Mouse (Mus musculus) heart, postnatal 10 days (tissue): Measurements from ENCODE around the gene Zfp688. TPM values are rescaled to one million over a fixed set of nuclear protein-coding genes. Genes with fewer than 3 reads are reported as not detected.
"Not testable (repeated sequence)": the region's sequence is repeated elsewhere in the genome, so short reads cannot be mapped to it uniquely, and the experiment has no call there.

Source experiments
- DNase-seq, 2 experiments: peaks; one replicate each; pipeline ENCODE4 v3.0.0; 2021
- intact Hi-C: fragments of 180-260 bp; cut with DNase I; formaldehyde crosslinking; loops from one replicate; pipeline ENCODE4 v1.15.1; 2025
- total RNA-seq, 2 experiments: library from RNA; stranded (reverse); gene quantifications; 2 replicates each; pipeline ENCODE4 v1.2.3; 2021

Gene Zfp688
- total RNA-seq, 2 experiments from 2014 or later: 3.8 to 6.2 TPM

DNA sequence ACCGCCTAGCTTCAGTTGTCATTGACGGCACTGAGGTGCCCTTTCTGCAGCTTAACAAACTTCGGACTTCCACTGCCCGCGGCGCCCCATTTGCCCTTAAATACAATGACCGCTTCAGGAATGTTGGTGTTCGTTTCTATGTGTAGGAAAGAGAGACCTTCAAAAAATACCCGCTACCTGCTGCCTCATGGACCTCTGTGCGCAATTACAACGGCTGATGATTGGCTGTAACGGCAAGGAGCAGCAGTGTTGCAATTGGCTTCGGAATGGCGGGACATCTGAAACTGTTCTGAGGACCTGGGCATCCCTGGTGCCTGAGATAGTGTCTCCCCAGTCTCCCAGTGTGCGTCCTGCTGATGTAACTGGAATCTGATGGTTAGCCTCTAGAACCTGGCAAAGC is 379 bp upstream of the Zfp688 start:
- peak; percentile 30 to 52 for DNase-seq
- intact Hi-C loops: loop anchor here (2.0 kb wide), 1 partner anchor 27 kb away; the partner anchor contains the start of gene Zfp689

DNA sequence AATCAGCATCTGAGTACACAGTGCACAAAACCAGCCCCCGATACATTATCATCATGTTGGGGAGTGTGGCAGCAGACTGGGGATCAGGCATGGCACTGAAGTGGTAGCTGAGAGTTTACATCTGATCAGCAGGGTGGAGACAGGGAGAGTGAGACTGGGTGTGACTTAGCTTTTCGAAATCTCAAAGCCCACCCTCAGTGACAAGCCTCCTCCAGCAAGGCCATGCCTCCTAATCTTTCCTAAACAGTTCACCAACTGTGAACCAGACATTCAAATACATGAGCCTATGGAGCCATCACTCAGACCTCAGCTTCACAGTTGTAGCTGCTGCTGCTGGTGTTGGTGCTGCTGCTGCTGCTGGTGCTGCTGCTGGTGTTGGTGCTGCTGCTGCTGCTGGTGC is 10.4 kb downstream of the Zfp688 start:
- intact Hi-C loops: no loop called here
- no peak for DNase-seq

DNA sequence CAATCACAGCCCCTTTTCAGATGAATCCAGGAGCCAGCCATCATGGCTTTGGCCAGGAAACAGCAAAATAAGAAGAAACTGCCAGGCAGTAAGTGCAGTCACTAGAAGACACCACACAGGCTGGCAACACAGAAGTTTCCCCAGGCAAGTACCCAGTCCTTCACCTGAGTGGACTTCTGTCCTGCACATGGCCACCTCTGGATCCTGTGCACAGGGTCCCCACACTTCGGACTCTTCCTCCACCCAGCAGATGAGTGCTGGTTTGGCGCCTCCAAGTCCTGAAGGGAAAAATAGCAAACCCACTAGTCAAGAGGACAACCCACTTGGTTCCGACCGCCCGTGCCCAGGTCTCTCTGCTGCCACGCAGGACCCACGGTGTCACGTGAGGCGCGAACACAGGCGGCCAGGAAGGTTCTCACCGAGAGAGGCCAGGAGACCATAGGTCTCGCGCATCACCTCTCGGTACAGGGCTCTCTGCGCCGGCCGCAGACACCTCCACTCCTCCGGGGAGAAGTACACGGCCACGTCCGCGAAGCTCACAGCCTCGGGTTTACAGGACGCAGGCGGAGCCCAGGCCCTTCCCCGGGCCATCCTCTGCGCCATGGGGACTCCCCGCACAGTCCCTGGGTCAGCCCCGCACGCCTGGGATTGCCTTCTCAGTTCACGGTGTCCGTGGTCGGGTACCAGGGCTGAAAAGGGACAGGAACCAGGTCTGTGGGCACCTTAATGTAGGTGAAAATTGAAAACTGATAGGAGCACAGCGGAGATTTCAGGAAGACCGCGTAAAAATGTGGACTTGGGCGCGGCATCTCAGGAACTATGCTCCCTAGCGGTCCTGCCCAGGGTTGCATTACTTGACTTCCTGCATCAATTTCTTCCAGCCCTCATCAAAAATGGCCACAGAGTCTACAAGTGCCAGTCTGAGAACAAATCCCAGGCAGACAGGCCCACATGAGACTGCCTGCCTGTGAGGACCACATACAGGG is 15.6 kb downstream of the Zfp688 start, which contains the start of gene Zfp764:
Gene Zfp764 (minus strand): TSS at position 821 of the 986 bp plus-strand sequence.
- DNase-seq: peak; percentile 90 to 95
- intact Hi-C loops: loop anchor here (5.0 kb wide), 2 partner anchors 44 to 66 kb away; no protein-coding TSS in a partner anchor

DNA sequence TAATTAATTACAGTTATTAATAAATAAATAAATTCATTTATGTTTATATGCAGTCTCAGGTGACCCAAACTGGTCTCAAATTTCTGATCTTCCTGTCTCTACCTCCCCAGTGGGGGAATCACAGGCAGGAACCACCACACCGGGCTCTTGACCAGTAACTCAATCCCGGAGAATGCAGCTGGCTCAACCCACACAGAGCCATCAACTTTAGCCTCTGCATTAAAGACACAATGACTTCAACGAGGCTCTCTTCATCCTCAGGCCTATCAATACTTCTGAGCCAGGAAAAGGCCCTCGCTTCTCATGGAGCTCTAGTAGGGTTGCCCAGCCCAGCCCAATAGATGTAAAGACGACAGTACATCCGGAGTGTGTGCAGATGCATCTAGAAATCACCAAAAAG is 17.8 kb downstream of the Zfp688 start:
- intact Hi-C loops, DNase-seq: not testable (repeated sequence)

DNA sequence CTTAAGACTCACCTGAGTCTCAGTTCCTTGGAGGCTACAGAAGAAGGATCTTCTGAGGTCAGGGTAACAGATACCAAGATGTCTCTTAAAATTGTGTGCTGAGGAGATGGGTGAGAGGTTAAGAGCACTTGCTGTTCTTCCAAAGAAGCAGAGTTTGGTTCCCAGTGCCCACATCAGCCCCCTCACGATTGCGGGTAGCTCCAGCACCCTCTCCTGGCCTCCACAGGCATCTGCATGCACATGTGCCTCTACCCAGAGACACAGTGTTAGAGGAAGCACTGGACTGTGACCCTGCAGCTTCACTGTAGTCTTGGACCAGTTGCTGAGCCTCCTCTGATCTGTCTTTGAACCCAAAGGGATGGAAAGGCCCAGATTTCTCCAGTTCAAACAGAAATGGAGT is 18.9 kb downstream of the Zfp688 start:
- intact Hi-C loops: no loop called here
- no peak for DNase-seq

DNA sequence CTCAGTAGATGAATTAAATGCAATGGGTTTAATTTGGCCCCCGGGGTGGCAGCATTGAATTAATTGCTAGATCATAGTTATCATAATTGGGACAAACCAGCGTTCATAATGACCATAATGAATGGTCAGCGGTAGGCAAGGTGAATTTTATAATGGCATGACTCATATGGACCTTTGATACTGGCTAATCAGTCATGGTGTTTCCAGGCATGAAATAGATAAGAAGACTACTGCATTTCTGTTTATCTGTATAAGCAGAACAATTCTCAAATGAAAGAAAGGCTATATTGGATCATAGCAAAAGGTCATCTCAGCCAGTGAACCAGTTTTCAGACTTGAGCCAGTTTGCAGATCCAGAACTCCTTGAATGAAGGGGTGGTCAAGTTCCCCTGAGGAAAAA is 21.5 kb downstream of the Zfp688 start:
- DNase-seq: no peak
- intact Hi-C loops: no loop called here

DNA sequence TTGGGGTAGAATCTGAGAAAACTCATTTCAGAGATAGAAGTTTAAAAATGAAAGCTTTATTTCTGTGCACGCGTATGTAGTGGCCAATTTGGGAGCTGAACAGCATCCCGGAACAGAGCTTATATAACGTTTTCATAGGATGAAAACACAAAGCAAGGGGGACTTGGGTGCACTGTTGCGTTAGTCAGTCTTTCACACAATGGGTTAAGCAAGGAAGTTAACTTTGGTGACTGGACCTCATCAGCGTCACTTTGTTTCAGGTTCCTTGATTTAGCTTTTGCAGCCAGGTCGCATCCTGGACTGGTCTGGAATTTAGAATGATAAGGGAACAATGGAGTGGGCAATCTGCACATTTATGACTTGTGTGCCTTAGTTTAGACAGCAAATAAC is 27.9 kb downstream of the Zfp688 start:
- intact Hi-C loops: no loop called here
- no peak for DNase-seq

DNA sequence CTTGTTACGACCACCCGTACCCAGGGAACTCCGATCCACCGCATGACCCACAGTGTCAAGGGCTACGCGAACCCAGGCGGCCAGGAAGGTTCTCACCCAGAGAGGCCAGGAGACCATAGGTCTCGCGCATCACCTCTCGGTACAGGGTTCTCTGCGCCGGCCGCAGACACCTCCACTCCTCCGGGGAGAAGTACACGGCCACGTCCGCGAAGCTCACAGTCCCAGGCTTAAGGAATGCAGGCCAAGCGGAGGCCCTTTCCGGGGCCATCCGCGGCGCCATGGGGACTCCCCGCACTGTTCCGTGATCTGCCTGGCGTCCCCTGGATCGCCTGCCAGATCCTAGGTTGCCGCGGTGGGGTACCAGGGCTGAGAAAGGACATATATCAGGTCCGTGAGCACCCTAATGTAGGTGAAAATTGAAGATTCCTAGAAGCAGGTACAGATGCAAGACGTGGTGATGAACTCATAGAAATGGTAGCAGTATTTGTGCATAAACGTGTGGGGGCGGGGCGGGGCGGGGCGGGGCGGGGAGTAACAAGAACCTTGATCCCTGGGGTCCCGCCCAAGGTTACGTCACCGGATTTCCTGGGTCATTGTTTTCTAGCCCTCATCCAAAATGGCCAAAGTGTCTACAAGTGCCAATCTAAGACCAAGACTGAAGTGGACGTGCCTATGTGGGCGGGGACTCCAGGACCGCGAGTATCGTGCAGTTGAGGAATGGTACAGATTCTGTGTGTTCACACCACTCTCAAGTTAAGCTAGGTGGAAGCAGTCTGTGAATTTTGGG is 28.5 kb downstream of the Zfp688 start, which contains the start of gene E430018J23Rik:
Gene E430018J23Rik (minus strand): TSS at position 473 of the 787 bp plus-strand sequence.
- peak; percentile 99 for DNase-seq
- intact Hi-C loops: no loop called here

DNA sequence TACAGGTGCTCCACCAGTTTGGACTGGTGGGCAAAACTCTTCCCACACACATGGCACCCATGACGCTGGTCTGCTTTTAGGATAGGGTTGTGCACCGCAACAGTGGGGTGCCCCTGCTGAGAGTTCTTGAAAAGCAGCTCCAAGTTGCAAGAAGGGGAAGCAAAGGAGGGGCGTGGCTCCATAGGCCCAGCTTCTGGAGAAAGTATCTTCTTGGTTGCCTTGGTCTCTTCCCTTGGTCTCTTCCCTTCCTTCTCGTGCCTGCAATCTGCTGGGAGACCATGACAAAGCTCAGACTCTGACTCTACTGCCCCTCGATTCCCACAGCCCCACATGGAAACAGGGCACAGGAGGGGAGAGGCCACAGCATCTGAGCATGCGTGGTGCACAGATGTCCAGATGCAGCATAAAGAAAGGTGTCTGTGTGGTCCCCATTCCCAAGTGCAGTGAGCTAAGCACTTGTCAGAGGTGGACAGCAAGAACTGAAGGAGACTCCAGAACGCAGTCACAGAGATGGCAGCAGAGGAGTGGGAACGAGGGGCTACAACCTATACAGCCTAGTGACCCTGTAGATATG is 29.5 kb downstream of the Zfp688 start:
- intact Hi-C loops: no loop called here
- no peak for DNase-seq

DNA sequence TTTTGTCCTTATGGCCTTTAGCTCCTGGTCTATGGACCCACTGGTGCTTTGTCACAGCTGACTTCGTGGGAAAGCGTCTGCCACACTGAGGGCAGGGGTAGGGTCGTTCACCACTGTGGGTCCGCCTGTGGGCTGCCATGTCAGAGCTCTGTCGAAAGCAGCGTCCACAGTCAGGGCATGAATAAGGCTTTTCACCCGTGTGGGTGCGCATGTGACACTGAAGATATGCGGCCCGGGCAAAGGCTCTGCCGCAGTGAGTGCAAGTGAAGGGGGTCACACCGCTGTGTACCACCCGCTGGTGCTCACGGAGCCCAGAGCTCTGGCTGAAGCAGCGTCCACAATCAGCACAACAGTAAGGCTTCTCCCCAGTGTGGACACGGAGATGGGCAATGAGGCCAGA is 30.3 kb downstream of the Zfp688 start:
- no peak for DNase-seq
- intact Hi-C loops: no loop called here

DNA sequence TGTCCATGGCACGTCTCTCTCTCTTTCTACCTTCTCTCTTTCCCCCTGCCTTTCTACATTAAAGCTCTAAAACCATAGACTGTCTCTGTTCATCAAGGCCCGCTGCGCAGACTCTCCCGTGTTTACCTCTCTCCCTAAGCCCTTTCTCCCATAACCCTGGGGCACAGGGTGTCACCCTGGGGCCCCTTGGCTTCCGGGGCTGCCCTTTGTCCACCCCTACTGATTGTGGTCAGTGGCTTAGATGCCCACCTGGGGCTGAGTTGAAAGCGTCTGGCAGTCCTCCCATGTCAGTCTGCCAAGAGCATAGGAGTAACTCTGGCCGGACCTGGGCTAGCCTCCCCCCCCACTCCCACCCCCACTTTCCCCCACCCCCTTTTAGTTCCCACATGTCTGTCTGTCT is 31.6 kb downstream of the Zfp688 start:
- intact Hi-C loops: no loop called here
- no peak for DNase-seq

DNA sequence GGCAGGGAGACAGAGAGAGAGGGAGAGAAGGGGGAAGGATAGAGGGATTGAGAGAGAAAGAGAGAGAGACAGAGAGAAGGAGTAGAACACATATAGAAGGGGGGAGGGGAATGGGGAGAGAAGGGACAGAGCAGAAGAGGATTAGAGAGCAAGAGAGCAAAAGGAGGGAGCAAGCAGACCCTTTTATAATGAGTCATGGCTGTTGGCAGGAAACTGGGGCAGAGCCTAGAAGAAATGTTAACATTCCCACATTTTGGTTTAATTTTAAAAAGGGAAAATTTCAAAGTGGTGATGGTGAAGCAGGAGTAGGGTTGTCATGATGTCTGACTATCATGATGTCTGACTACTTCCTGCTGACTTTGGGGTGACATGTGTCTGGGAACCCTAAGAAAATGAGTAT is 33.7 kb downstream of the Zfp688 start:
- intact Hi-C loops, DNase-seq: not testable (repeated sequence)

DNA sequence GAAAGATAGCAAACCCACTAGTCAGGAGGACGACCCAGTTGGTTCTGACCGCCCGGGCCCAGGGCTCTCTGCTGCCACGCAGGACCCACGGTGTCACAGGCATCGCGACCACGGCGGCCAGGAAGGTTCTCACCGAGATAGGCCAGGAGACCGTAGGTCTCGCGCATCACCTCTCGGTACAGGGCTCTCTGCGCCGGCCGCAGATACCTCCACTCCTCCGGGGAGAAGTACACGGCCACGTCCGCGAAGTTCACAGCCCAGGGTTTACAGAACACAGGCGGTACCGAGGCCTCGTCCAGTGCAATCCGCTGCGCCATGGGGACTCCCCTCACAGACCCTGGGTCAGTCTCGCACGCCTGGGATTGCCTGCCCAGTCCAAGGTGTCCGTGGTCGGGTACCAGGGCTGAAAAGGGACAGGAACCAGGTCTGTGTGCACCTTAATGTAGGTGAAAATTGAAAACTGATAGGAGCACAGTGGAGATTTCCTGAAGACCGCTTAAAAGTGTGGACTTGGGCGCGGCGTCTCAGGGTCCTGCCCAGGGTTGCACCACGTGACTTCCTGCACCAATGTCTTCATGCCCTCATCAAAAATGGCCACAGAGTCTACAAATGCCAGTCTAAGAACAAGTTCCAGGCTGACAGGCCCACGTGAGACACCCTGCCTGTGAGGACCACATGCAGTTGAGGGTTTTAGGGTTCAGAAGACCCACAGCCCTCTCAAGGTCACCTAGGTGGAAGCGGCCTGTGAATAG is 35.1 kb downstream of the Zfp688 start, which contains the start of gene 9130019O22Rik:
Gene 9130019O22Rik (minus strand): TSS at position 526 of the 752 bp plus-strand sequence.
- DNase-seq: peak; percentile 93 to 95
- intact Hi-C loops: no loop called here

DNA sequence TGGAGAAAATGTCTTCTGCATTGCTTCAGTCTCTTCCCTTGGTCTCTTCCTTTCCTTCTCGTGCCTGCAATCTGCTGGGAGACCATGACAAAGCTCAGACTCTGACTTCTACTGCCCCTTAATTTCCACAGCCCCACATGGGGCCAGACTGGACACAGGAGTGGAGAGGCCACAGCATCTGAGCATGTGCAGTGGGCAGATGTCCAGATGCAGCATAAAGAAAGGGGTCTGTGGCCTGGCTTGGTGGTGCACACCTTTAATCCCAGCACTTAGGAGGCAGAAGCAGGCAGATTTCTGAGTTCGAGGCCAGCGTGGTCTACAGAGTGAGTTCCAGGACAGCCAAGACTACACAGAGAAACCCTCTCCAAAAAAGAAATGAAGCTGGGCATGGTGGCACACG is 36.3 kb downstream of the Zfp688 start:
- DNase-seq, intact Hi-C loops: not testable (repeated sequence)

DNA sequence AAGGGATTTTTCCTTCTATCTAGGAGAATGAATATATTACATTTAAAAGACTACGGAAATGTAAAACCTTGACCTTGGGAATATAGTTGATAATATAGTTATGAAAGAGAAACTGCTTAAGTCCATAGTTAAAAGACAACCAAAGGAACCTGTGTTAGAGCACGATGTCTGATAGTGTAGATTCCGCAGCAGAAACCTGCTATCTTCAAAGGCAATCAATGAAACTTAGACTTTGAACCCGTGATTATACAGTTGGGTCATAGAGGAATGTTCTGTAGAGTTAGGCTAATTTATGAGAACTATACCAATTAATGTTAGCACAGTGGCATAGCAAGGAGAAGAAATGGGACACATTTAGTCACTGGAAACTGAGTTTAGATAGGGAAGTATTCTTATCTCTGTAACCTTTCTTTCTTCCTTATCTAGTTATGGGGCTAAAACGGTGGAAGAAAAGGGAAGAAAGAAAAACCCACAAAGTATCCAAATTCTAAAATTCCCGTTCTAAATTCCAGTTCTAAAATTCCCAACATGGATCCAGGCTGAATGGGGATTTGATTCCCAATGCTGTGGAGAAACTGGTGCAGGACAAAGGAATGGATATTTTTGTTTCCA is 43.5 kb downstream of the Zfp688 start:
- intact Hi-C loops: no loop called here
- DNase-seq: no peak

DNA sequence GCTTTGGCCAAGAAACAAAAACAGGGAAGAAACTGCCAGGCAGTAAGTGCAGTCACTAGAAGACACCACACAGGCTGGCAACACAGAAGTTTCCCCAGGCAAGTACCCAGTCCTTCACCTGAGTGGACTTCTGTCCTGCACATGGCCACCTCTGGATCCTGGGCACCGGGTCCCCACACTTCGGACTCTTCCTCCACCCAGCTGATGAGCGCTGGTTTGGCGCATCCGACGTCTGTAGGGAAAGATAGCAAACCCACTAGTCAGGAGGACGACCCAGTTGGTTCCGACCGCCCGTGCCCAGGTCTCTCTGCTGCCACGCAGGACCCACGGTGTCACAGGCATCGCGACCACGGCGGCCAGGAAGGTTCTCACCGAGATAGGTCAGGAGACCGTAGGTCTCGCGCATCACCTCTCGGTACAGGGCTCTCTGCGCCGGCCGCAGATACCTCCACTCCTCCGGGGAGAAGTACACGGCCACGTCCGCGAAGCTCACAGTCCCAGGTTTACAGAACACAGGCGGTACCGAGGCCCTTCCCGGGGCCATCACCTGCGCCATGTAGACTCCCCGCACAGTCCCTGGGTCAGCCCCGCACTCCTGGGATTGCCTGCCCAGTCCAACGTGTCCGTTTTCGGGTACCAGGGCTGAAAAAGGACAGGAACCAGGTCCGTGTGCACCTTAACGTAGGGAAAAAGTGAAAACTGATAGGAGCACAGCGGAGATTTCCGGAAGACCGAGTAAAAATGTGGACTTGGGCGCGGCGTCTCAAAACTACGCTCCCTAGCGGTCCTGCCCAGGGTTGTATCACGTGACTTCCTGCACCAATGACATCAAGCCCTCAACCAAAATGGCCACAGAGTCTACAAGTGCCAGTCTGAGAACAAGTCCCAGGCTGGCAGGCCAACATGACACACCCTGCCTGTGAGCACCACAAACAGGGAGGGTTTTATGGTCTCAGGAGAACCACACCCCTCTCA is 46.3 kb downstream of the Zfp688 start, which contains the start of gene Zfp747:
Gene Zfp747 (minus strand): TSS at position 780 of the 975 bp plus-strand sequence.
- peak; percentile 95 to 96 for DNase-seq
- intact Hi-C loops: not testable (repeated sequence)

DNA sequence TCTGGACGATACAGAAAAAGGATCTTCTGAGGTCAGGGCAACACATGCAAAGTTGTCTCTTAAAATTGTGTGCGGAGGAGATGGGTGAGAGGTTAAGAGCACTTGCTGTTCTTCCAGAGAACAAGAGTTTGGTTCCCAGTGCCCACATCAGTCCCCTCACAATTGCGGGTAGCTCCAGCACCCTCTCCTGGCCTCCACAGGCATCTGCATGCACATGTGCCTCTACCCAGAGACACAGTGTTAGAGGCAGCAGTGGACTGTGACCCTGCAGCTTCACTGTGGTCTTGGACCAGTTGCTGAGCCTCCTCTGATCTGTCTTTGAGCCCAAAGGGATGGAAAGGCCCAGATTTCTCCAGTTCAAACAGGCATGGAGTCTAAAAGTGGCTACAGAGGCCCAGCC is 50.0 kb downstream of the Zfp688 start:
- DNase-seq, intact Hi-C loops: not testable (repeated sequence)

DNA sequence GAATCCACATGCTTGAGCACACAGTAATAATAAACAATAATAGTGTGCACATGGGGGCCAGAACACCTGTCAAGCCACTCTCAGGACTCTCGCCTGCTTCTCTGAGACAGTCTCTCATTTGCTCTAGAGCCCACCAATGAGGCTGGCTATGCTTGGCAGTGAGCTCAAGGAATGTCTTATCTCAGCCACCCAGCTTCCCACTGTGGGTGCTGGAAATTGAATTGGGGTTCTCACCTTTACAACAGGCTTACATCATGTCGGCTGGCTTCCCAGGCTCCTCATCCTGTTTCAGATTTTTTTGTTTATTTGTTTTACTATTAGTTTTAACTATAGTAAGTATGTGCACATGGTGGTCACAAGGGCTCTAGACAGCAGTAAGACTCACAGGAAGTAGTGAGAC is 50.7 kb downstream of the Zfp688 start:
- DNase-seq: no peak
- intact Hi-C loops: no loop called here
